Mouse (Mus musculus) forebrain, postnatal 0 days (tissue): Measurements from ENCODE around the gene Flrt2. TPM values are rescaled to one million over a fixed set of nuclear protein-coding genes. Genes with fewer than 3 reads are reported as not detected.

Source experiments
- ATAC-seq: fragments of 200-750 bp; cut with Nextera tagmentation; 2 replicates; pipeline ENCODE4 v1.8.0; 2017; ENCODE audit warnings: mild to moderate bottlenecking, moderate library complexity
- DNase-seq: peaks from one replicate; pipeline ENCODE4 v3.0.0-alpha.2; 2015
- H3K27ac ChIP-seq: fragments of 300-500 bp; sonication (generic); 2 replicates; pipeline ENCODE4 v1.5.1; 2014; ENCODE audit warnings: low read depth, mild to moderate bottlenecking, antibody characterized with exemption, low read length, moderate library complexity, mixed read lengths
- H3K27me3 ChIP-seq: fragments of 300-500 bp; sonication (generic); 2 replicates; pipeline ENCODE4 v1.6.1; 2014; ENCODE audit warnings: mild to moderate bottlenecking, low read length, mixed read lengths; ENCODE audit not compliant: insufficient read depth
- H3K36me3 ChIP-seq: fragments of 300-500 bp; sonication (generic); 2 replicates; pipeline ENCODE4 v1.6.1; 2014; ENCODE audit warnings: mild to moderate bottlenecking, moderate library complexity; ENCODE audit not compliant: insufficient read depth
- H3K4me1 ChIP-seq: fragments of 300-500 bp; sonication (generic); 2 replicates; pipeline ENCODE4 v1.6.1; 2014; ENCODE audit warnings: antibody characterized with exemption; ENCODE audit not compliant: insufficient read depth
- H3K4me2 ChIP-seq: fragments of 300-500 bp; sonication (generic); 2 replicates; pipeline ENCODE4 v1.6.1; 2014; ENCODE audit warnings: low read depth, mild to moderate bottlenecking, moderate library complexity
- H3K4me3 ChIP-seq: fragments of 300-500 bp; sonication (generic); 2 replicates; pipeline ENCODE4 v1.5.1; 2014; ENCODE audit warnings: low read depth, low read length, mixed read lengths
- H3K9ac ChIP-seq: fragments of 300-500 bp; sonication (generic); 2 replicates; pipeline ENCODE4 v1.6.1; 2014; ENCODE audit warnings: mild to moderate bottlenecking
- H3K9me3 ChIP-seq: fragments of 300-500 bp; sonication (generic); 2 replicates; pipeline ENCODE4 v1.6.1; 2016; ENCODE audit warnings: low read length
- CTCF ChIP-seq: sonication (generic); IDR thresholded peaks from 2 replicates; pipeline ENCODE4 v1.5.1; 2016; ENCODE audit warnings: antibody characterized with exemption, control low read depth, low read depth
- WGBS: fragments of 180-500 bp; shearing (Covaris S2); extraction: QIAGEN DNeasy Blood & Tissue Kit; methylation state at CpG from one replicate; pipeline ENCODE4 v1.1.7; 2014; 5-methylcytosine and 5-hydroxymethylcytosine counted together
- polyA plus RNA-seq: library from polyadenylated mRNA; unstranded; fragments of >200 nt; fragmentation: Nextera tagmentation; extraction: Ambion mirVana; gene quantifications from 2 replicates; pipeline ENCODE4 v1.2.1, GENCODE M21; 2015
- total RNA-seq: library from RNA; depleted of rRNA; stranded (reverse); fragments of >200 nt; gene quantifications from 2 replicates; pipeline ENCODE4 v1.2.3, GENCODE M21; 2014

Gene Flrt2
- total and polyA plus RNA-seq, 2 experiments from 2014 or later = 16.9 to 67.4 TPM

DNA sequence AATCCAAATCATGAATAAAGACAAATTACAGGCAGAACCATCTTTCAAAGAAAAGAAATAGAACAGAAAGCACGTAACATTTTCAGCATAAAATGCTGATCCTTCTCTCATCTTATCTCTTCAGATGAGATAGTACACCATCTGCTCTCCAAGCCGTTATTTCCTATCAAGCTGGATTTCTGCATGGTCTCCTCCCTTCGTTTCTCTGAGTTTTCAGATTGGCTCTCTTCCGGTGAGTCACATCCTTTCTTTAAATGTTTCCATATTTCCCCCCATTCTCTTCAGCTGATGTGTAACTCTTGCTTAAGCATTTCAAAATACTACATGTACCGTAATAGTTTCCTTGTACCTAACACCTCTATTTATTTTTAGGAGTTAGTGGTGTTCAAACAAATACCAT is 16.3 kb upstream of the Flrt2 start:
- Histone ChIP-seq H3K9me3 (no peaks in the 10 kb centered on the region), H3K4me2 (no peak overlapping the region), H3K4me1 (no peaks in the 10 kb centered on the region), H3K36me3 (no peaks in the 10 kb centered on the region), H3K27me3 (no peaks in the 10 kb centered on the region), H3K27ac (0 out of 2 replicates have a peak overlapping the region, but pooled peaks have one; percentile 23), H3K9ac (no peak overlapping the region), H3K4me3 (no peak overlapping the region)
- DNase-seq (peak; percentile 33), ATAC-seq (no peak)
- 62% methylated on average over 5 of the region's 5 CpGs for WGBS
- no peak for TF ChIP-seq CTCF

DNA sequence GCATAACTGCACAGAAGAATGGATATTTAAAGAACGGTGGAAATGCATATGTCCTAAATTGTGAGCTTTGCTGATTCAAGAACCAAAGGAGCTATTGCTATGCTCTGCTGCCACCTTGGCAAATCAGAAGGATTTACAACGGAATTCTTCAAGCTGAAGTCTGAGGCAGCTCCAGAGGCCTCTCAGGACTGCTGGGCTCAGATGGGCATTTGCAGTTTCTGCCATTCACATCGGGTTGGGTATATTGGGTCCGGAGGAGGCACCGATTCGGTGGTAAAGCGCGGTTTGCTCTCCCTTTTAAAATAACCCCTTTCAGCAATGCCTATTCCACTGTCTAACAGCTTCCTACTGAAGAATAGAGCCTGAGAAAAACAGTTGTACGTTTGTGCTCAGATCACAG is 1.2 kb upstream of the Flrt2 start:
- DNase-seq = peak; percentile 85
- WGBS = 5% methylated on average over 9 of the region's 9 CpGs
- 0 out of 2 replicates have a peak overlapping the region, but pooled peaks have one; percentile 86 for H3K4me3 ChIP-seq

DNA sequence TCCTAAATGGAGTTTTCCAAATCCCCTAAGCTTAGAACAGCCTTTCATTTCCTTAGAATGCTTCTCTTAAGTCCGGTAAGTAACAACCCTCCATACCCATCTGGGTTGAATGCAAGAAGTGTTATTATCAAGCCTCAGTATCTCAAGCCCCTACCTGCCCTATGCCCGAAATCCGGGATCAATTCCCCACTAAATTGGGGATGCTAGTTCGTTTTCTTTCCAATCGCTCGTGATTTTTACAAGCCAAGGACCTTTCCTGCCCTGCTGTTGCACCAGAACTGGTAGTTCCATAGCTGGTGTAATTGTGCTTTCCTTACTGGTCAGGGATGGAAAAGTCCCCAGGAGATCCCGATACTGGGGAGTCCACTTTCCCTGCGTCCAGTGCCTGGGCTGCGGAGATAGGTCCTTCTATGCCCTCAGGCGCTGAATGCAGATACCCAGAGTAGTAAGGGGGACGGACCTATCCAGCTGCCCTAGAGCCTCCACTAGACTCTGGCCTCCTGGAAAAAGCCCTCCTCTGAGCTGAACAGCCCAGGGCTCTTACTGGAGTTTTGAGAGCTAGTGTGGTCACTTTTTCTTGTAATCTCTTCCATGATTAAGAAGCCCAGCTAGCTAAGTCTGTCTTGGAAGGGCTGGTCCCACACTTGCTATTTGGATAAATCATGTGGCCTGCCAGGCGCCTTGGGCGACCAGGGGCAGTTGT is 1.1 kb downstream of the Flrt2 start:
- Histone ChIP-seq H3K4me3 (peak overlapping the region; percentile 86), H3K27me3 (no peaks in the 10 kb centered on the region), H3K4me1 (no peaks in the 10 kb centered on the region; the same call in 1 of the 2 replicates), H3K9me3 (no peaks in the 10 kb centered on the region), H3K36me3 (no peaks in the 10 kb centered on the region), H3K27ac (peak overlapping the region; percentile 94), H3K4me2 (peak overlapping the region; percentile 74), H3K9ac (peak overlapping the region; percentile 92)
- ATAC-seq (no peak), DNase-seq (peak; percentile 54)
- no peak for TF ChIP-seq CTCF
- 9% methylated on average over 13 of the region's 13 CpGs for WGBS

More for the DNA sequence above, 1.2 kb upstream of the Flrt2 start:
- no peak for ATAC-seq
- Histone ChIP-seq H3K4me2 (peak overlapping the region; percentile 74), H3K27me3 (no peaks in the 10 kb centered on the region), H3K27ac (peak overlapping the region; percentile 51; the same call in 1 of the 2 replicates), H3K36me3 (no peaks in the 10 kb centered on the region), H3K4me1 (no peaks in the 10 kb centered on the region), H3K9ac (no peak overlapping the region), H3K9me3 (no peaks in the 10 kb centered on the region)
- TF ChIP-seq CTCF = peak; percentile 87

- H3K4me2 ChIP-seq = peak overlapping the region; percentile 74
- H3K36me3 ChIP-seq = no peaks in the 10 kb centered on the region
- peak; percentile 55 for TF ChIP-seq CTCF
- no peaks in the 10 kb centered on the region; the same call in 1 of the 2 replicates for H3K4me1 ChIP-seq
- DNase-seq (peak; percentile 75), ATAC-seq (peak; percentile 26)
- H3K27me3 ChIP-seq = no peaks in the 10 kb centered on the region
- peak overlapping the region; percentile 92 for H3K9ac ChIP-seq
- H3K4me3 ChIP-seq = peak overlapping the region; percentile 86
- WGBS = 2% methylated on average over 28 of the region's 28 CpGs
- H3K27ac ChIP-seq = peak overlapping the region; percentile 94
- H3K9me3 ChIP-seq = no peaks in the 10 kb centered on the region
These were observed 1.8 kb downstream of the Flrt2 start for GRCm38 (mm10) chr12:95693651-95694471.

- H3K4me1 ChIP-seq = no peaks in the 10 kb centered on the region; the same call in 1 of the 2 replicates
- DNase-seq (no peak), ATAC-seq (no peak)
- H3K4me2 ChIP-seq = peak overlapping the region; percentile 74
- peak overlapping the region; percentile 86 for H3K4me3 ChIP-seq
- H3K27me3 ChIP-seq = no peaks in the 10 kb centered on the region
- peak overlapping the region; percentile 94 for H3K27ac ChIP-seq
- no peak for TF ChIP-seq CTCF
- H3K9ac ChIP-seq = peak overlapping the region; percentile 92
- WGBS = 0% methylated on average over 8 of the region's 8 CpGs
- no peaks in the 10 kb centered on the region for H3K36me3 ChIP-seq
- H3K9me3 ChIP-seq = no peaks in the 10 kb centered on the region
These were observed 2.5 kb downstream of the Flrt2 start for GRCm38 (mm10) chr12:95694507-95694906.

GRCm38 (mm10) chr12:95694991-95695833 is 3.2 kb downstream of the Flrt2 start:
- Histone ChIP-seq H3K4me1 (no peaks in the 10 kb centered on the region; the same call in 1 of the 2 replicates), H3K9me3 (no peaks in the 10 kb centered on the region), H3K4me3 (peak overlapping the region; percentile 86), H3K27me3 (no peaks in the 10 kb centered on the region), H3K36me3 (no peaks in the 10 kb centered on the region), H3K4me2 (peak overlapping the region; percentile 74), H3K27ac (peak overlapping the region; percentile 94), H3K9ac (peak overlapping the region; percentile 92)
- peak; percentile 91 for DNase-seq
- peak; percentile 65 for TF ChIP-seq CTCF
- ATAC-seq = peak; percentile 91
- under 1% methylated on average over 64 of the region's 68 CpGs for WGBS
